Mouse (Mus musculus) lung, embryonic 15.5 days (tissue): Measurements from ENCODE around the gene Zc3hav1. TPM values are rescaled to one million over a fixed set of nuclear protein-coding genes. Genes with fewer than 3 reads are reported as not detected.
A peak's percentile ranks its signal among the peaks of the same experiment; 100 is the strongest.

Experiments used
- ATAC-seq: fragments of 200-750 bp; cut with Nextera tagmentation; 2 replicates; pipeline ENCODE4 v1.8.0; 2017; ENCODE audit warnings: moderate number of reproducible peaks, borderline replicate concordance; ENCODE audit not compliant: low FRiP score, low TSS enrichment; ENCODE audit errors: extremely low read depth
- H3K27ac ChIP-seq: fragments of 300-500 bp; sonication (generic); 2 replicates; pipeline ENCODE4 v1.5.1; 2015; ENCODE audit warnings: moderate library complexity, mild to moderate bottlenecking, inconsistent platforms
- H3K27me3 ChIP-seq: fragments of 300-500 bp; sonication (generic); 2 replicates; pipeline ENCODE4 v1.6.1; 2015; ENCODE audit warnings: inconsistent platforms
- H3K36me3 ChIP-seq: fragments of 300-500 bp; sonication (generic); 2 replicates; pipeline ENCODE4 v1.6.1; 2015; ENCODE audit warnings: inconsistent platforms
- H3K4me1 ChIP-seq: fragments of 300-500 bp; sonication (generic); 2 replicates; pipeline ENCODE4 v1.6.1; 2015; ENCODE audit warnings: inconsistent platforms
- H3K4me2 ChIP-seq: fragments of 300-500 bp; sonication (generic); 2 replicates; pipeline ENCODE4 v1.6.1; 2015; ENCODE audit warnings: inconsistent platforms, mild to moderate bottlenecking, moderate library complexity
- H3K4me3 ChIP-seq: fragments of 300-500 bp; sonication (generic); 2 replicates; pipeline ENCODE4 v1.5.1; 2015; ENCODE audit warnings: mild to moderate bottlenecking, inconsistent platforms
- H3K9ac ChIP-seq: fragments of 300-500 bp; sonication (generic); 2 replicates; pipeline ENCODE4 v1.6.1; 2015; ENCODE audit warnings: inconsistent platforms
- H3K9me3 ChIP-seq: fragments of 300-500 bp; sonication (generic); 2 replicates; pipeline ENCODE4 v1.6.1; 2016; ENCODE audit warnings: inconsistent platforms
- WGBS: fragments of 180-500 bp; shearing (Covaris S2); methylation state at CpG from one replicate; pipeline ENCODE4 v1.1.7; 2015; 5-methylcytosine and 5-hydroxymethylcytosine counted together
- polyA plus RNA-seq: library from polyadenylated mRNA; unstranded; fragments of >200 nt; fragmentation: Nextera tagmentation; extraction: Ambion mirVana; gene quantifications from 2 replicates; pipeline ENCODE4 v1.2.1, GENCODE M21; 2015

The Zc3hav1 gene
- polyA plus RNA-seq, 1 experiment from 2014 or later: 7.8 TPM

GRCm38 (mm10) chr6:38349806-38350205, 4.6 kb downstream of the Zc3hav1 start:
- H3K36me3 ChIP-seq: no peaks in the 10 kb centered on the region
- H3K4me3 ChIP-seq: no peak overlapping the region
- peaks cover 10% of the 10 kb centered on the region; the same call in 1 of the 2 replicates for H3K4me1 ChIP-seq
- no peak overlapping the region for H3K4me2 ChIP-seq
- H3K27me3 ChIP-seq: peaks cover 39% of the 10 kb centered on the region
- H3K27ac ChIP-seq: no peak overlapping the region
- H3K9ac ChIP-seq: no peak overlapping the region
- H3K9me3 ChIP-seq: no peaks in the 10 kb centered on the region
- WGBS: 61% methylated on average over 9 of the region's 9 CpGs
- ATAC-seq: no peak

GRCm38 (mm10) chr6:38348811-38349453, 5.5 kb downstream of the Zc3hav1 start:
- WGBS: 83% methylated on average over 6 of the region's 6 CpGs
- Histone ChIP-seq H3K4me3 (no peak overlapping the region), H3K9me3 (no peaks in the 10 kb centered on the region), H3K4me1 (peaks cover 10% of the 10 kb centered on the region; the same call in 1 of the 2 replicates), H3K9ac (no peak overlapping the region), H3K27ac (no peak overlapping the region), H3K36me3 (no peaks in the 10 kb centered on the region), H3K4me2 (no peak overlapping the region), H3K27me3 (peaks cover 32% of the 10 kb centered on the region)
- no peak for ATAC-seq

GRCm38 (mm10) chr6:38347875-38348274, 6.5 kb downstream of the Zc3hav1 start:
- Histone ChIP-seq H3K27me3 (peaks cover 22% of the 10 kb centered on the region), H3K4me3 (no peak overlapping the region), H3K27ac (no peak overlapping the region), H3K9ac (no peak overlapping the region), H3K9me3 (no peaks in the 10 kb centered on the region), H3K36me3 (no peaks in the 10 kb centered on the region), H3K4me2 (no peak overlapping the region), H3K4me1 (peaks cover 3% of the 10 kb centered on the region; the same call in 1 of the 2 replicates)
- 66% methylated on average over 5 of the region's 5 CpGs for WGBS
- no peak for ATAC-seq

GRCm38 (mm10) chr6:38345796-38346195, 8.6 kb downstream of the Zc3hav1 start:
- H3K4me2 ChIP-seq: no peak overlapping the region
- ATAC-seq: no peak

GRCm38 (mm10) chr6:38344006-38344670, 10.3 kb downstream of the Zc3hav1 start:
- Histone ChIP-seq H3K27ac (no peak overlapping the region), H3K9ac (no peak overlapping the region), H3K4me3 (no peak overlapping the region), H3K4me2 (no peak overlapping the region), H3K4me1 (no peaks in the 10 kb centered on the region), H3K9me3 (no peaks in the 10 kb centered on the region), H3K36me3 (no peaks in the 10 kb centered on the region), H3K27me3 (no peaks in the 10 kb centered on the region)
- WGBS: 71% methylated on average over 7 of the region's 7 CpGs
- no peak for ATAC-seq

More at GRCm38 (mm10) chr6:38345796-38346195, 8.6 kb downstream of the Zc3hav1 start:
- no peak overlapping the region for H3K4me3 ChIP-seq
- peaks cover 3% of the 10 kb centered on the region; the same call in 1 of the 2 replicates for H3K4me1 ChIP-seq
- H3K36me3 ChIP-seq: no peaks in the 10 kb centered on the region
- H3K27ac ChIP-seq: no peak overlapping the region
- WGBS: 34% methylated on average over 7 of the region's 7 CpGs
- 0 out of 2 replicates have a peak, but pooled peaks cover 5% of the 10 kb centered on the region for H3K27me3 ChIP-seq
- H3K9ac ChIP-seq: no peak overlapping the region
- H3K9me3 ChIP-seq: no peaks in the 10 kb centered on the region

- Histone ChIP-seq H3K27me3 (no peaks in the 10 kb centered on the region), H3K4me1 (no peaks in the 10 kb centered on the region), H3K36me3 (no peaks in the 10 kb centered on the region), H3K4me2 (no peak overlapping the region), H3K9ac (no peak overlapping the region), H3K4me3 (no peak overlapping the region), H3K9me3 (no peaks in the 10 kb centered on the region), H3K27ac (no peak overlapping the region)
- no peak for ATAC-seq
- 50% methylated on average over 3 of the region's 3 CpGs for WGBS
Observed at GRCm38 (mm10) chr6:38343581-38343980, 10.8 kb downstream of the Zc3hav1 start.

- Histone ChIP-seq H3K27ac (no peak overlapping the region), H3K9me3 (no peaks in the 10 kb centered on the region), H3K36me3 (no peaks in the 10 kb centered on the region), H3K4me2 (no peak overlapping the region), H3K27me3 (no peaks in the 10 kb centered on the region), H3K4me1 (no peaks in the 10 kb centered on the region), H3K9ac (no peak overlapping the region), H3K4me3 (no peak overlapping the region)
- WGBS: 64% methylated on average over 8 of the region's 8 CpGs
- no peak for ATAC-seq
Observed at GRCm38 (mm10) chr6:38342666-38342992, 11.8 kb downstream of the Zc3hav1 start.

- no peak overlapping the region for H3K4me3 ChIP-seq
- ATAC-seq: no peak
- no peak overlapping the region for H3K27ac ChIP-seq
Observed at GRCm38 (mm10) chr6:38341751-38342665, 12.4 kb downstream of the Zc3hav1 start.

GRCm38 (mm10) chr6:38339078-38339477, 15.3 kb downstream of the Zc3hav1 start:
- H3K36me3 ChIP-seq: no peaks in the 10 kb centered on the region
- no peak overlapping the region for H3K4me3 ChIP-seq
- no peaks in the 10 kb centered on the region for H3K4me1 ChIP-seq
- no peaks in the 10 kb centered on the region for H3K27me3 ChIP-seq
- H3K4me2 ChIP-seq: no peak overlapping the region
- H3K9me3 ChIP-seq: no peaks in the 10 kb centered on the region
- no peak overlapping the region for H3K9ac ChIP-seq
- no peak for ATAC-seq
- WGBS: 47% methylated on average over 2 of the region's 2 CpGs
- no peak overlapping the region for H3K27ac ChIP-seq

More at GRCm38 (mm10) chr6:38341751-38342665, 12.4 kb downstream of the Zc3hav1 start:
- Histone ChIP-seq H3K9me3 (no peaks in the 10 kb centered on the region), H3K9ac (no peak overlapping the region), H3K36me3 (no peaks in the 10 kb centered on the region), H3K4me2 (peak overlapping the region; percentile 18; the same call in 1 of the 2 replicates), H3K27me3 (no peaks in the 10 kb centered on the region), H3K4me1 (no peaks in the 10 kb centered on the region)
- 32% methylated on average over 11 of the region's 11 CpGs for WGBS

GRCm38 (mm10) chr6:38337951-38338350, 16.5 kb downstream of the Zc3hav1 start:
- H3K9ac ChIP-seq: no peak overlapping the region
- H3K27ac ChIP-seq: no peak overlapping the region
- ATAC-seq: no peak
- no peaks in the 10 kb centered on the region for H3K36me3 ChIP-seq
- H3K9me3 ChIP-seq: no peaks in the 10 kb centered on the region
- H3K4me2 ChIP-seq: no peak overlapping the region
- no peaks in the 10 kb centered on the region for H3K27me3 ChIP-seq
- 54% methylated on average over 6 of the region's 6 CpGs for WGBS
- H3K4me3 ChIP-seq: no peak overlapping the region
- H3K4me1 ChIP-seq: no peaks in the 10 kb centered on the region

- no peak for ATAC-seq
- Histone ChIP-seq H3K4me3 (no peak overlapping the region), H3K27me3 (no peaks in the 10 kb centered on the region), H3K9ac (no peak overlapping the region), H3K27ac (no peak overlapping the region), H3K4me2 (no peak overlapping the region), H3K9me3 (no peaks in the 10 kb centered on the region), H3K36me3 (no peaks in the 10 kb centered on the region), H3K4me1 (no peaks in the 10 kb centered on the region)
- WGBS: 85% methylated on average over 4 of the region's 4 CpGs
Observed at GRCm38 (mm10) chr6:38337166-38337705, 17.2 kb downstream of the Zc3hav1 start.
